Mouse (Mus musculus): ENCODE data around the gene 4930404N11Rik.

DNA sequence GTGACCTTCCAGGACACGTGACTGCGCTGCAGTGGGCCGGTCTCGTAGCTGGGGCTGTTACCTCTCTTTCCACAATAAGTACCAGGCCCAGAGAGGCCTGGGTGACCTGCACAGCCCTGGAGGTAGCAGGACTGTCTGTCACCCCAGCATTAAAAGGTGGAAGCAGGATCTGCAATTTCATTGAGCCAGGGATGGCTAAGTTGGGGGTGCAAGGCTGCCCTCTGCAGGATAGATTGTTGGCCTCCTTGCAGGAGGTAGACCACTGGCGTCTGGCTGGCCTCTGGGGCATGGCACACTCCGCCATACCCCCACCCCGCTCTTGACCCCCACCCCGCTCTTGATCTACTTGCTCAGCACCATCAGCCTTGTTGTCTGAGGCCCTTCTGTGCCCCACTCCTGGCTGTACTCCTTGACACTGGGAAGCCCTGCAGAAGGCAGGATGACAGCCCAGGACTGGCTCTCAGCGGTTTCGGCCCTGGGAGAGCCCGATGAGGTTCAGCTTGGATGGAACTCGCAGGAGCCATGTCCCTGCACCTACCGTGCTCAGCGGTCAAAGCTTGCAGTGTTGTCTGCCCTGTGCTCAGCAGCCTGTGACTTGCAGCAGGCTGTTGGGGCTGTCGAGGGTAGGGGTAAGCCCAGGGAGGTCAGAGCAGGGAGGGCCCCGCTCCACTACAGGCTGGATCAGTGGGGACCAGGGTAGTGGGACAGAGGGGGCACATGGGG is 49.1 kb downstream of the 4930404N11Rik start:
- peak; percentile 62 for TF ChIP-seq CTCF (IDR thresholded peaks at IDR 0.05; ENCODE audit: low read depth)
- TF ChIP-seq EP300 (IDR thresholded peaks at IDR 0.05; ENCODE audit: low read depth): no peak
